Mouse (Mus musculus): ENCODE data around the gene Dedd2. TPM values are rescaled to one million over a fixed set of nuclear protein-coding genes. Genes with fewer than 3 reads are reported as not detected.
A peak's percentile ranks its signal among the peaks of the same experiment; 100 is the strongest.

The Dedd2 gene
- polyA plus RNA-seq, 3 experiments from 2014 or later = 24.6 to 26.2 (median 25.0) TPM

- ATAC-seq = no peak
Measured at GRCm38 (mm10) chr7:25218705-25219415, 1.6 kb downstream of the Dedd2 start.

GRCm38 (mm10) chr7:25217653-25218395 is 2.6 kb downstream of the Dedd2 start:
- no peak for ATAC-seq

- ATAC-seq = no peak
Measured at GRCm38 (mm10) chr7:25214172-25214571, 6.2 kb downstream of the Dedd2 start.

- no peak for ATAC-seq
Measured at GRCm38 (mm10) chr7:25213099-25213498, 7.3 kb downstream of the Dedd2 start.

- ATAC-seq = no peak
Measured at GRCm38 (mm10) chr7:25210482-25210881, 9.9 kb downstream of the Dedd2 start.

- peak; percentile 63 for ATAC-seq
Measured at GRCm38 (mm10) chr7:25209161-25209622, 11.2 kb downstream of the Dedd2 start.

GRCm38 (mm10) chr7:25206094-25206830 is 14.2 kb downstream of the Dedd2 start:
- peak; percentile 16 for ATAC-seq

GRCm38 (mm10) chr7:25205355-25206093 is 14.9 kb downstream of the Dedd2 start:
- peak; percentile 91 for ATAC-seq

GRCm38 (mm10) chr7:25203624-25204023 is 16.8 kb downstream of the Dedd2 start:
- ATAC-seq = no peak

GRCm38 (mm10) chr7:25197384-25198018 is 22.9 kb downstream of the Dedd2 start:
- ATAC-seq = no peak

GRCm38 (mm10) chr7:25196107-25196506 is 24.3 kb downstream of the Dedd2 start:
- ATAC-seq = no peak

- no peak for ATAC-seq
Measured at GRCm38 (mm10) chr7:25195148-25195547, 25.3 kb downstream of the Dedd2 start.

GRCm38 (mm10) chr7:25192110-25192509 is 28.3 kb downstream of the Dedd2 start:
- no peak for ATAC-seq

GRCm38 (mm10) chr7:25190806-25191205 is 29.6 kb downstream of the Dedd2 start:
- no peak for ATAC-seq

- peak; percentile 52 for ATAC-seq
Measured at GRCm38 (mm10) chr7:25187662-25188650, 32.5 kb downstream of the Dedd2 start.

GRCm38 (mm10) chr7:25184091-25184490 is 36.3 kb downstream of the Dedd2 start:
- ATAC-seq = no peak

- ATAC-seq = no peak
Measured at GRCm38 (mm10) chr7:25181814-25182213, 38.6 kb downstream of the Dedd2 start.

- ATAC-seq = peak; percentile 30
Measured at GRCm38 (mm10) chr7:25181331-25181790, 39.1 kb downstream of the Dedd2 start.

GRCm38 (mm10) chr7:25180512-25180911 is 39.9 kb downstream of the Dedd2 start:
- peak; percentile 16 for ATAC-seq

- ATAC-seq = peak; percentile 60
Measured at GRCm38 (mm10) chr7:25179606-25180161, 40.7 kb downstream of the Dedd2 start, which contains the start of gene Pou2f2. TSS of gene Pou2f2 (minus strand) at chr7:25179726.

Data from inflammation-experienced regulatory T-cells, adult 6 months (primary cell).